Mouse (Mus musculus): ENCODE data around the gene Tnnc1.

Gene Tnnc1

GRCm38 (mm10) chr14:31186656-31187055, 21.5 kb upstream of the Tnnc1 start:
- DNase-seq, result no peak

- DNase-seq, result peak; percentile 17
Measured at GRCm38 (mm10) chr14:31188771-31189181, 19.3 kb upstream of the Tnnc1 start.

- no peak for DNase-seq
Measured at GRCm38 (mm10) chr14:31189348-31189747, 18.8 kb upstream of the Tnnc1 start.

- no peak for DNase-seq
Measured at GRCm38 (mm10) chr14:31191936-31192335, 16.2 kb upstream of the Tnnc1 start.

GRCm38 (mm10) chr14:31193791-31194190, 14.3 kb upstream of the Tnnc1 start:
- DNase-seq, result no peak

- no peak for DNase-seq
Measured at GRCm38 (mm10) chr14:31194441-31194840, 13.7 kb upstream of the Tnnc1 start.

- DNase-seq, result no peak
Measured at GRCm38 (mm10) chr14:31194891-31195513, 13.1 kb upstream of the Tnnc1 start.

GRCm38 (mm10) chr14:31195521-31195920, 12.6 kb upstream of the Tnnc1 start:
- DNase-seq, result no peak

- DNase-seq, result peak; percentile 34
Measured at GRCm38 (mm10) chr14:31195968-31196367, 12.1 kb upstream of the Tnnc1 start.

GRCm38 (mm10) chr14:31197547-31198516, 10.3 kb upstream of the Tnnc1 start:
- DNase-seq, result no peak

GRCm38 (mm10) chr14:31199599-31199998, 8.5 kb upstream of the Tnnc1 start:
- no peak for DNase-seq

- DNase-seq, result no peak
Measured at GRCm38 (mm10) chr14:31200038-31200437, 8.1 kb upstream of the Tnnc1 start.

- no peak for DNase-seq
Measured at GRCm38 (mm10) chr14:31204844-31205243, 3.3 kb upstream of the Tnnc1 start.

GRCm38 (mm10) chr14:31205244-31205561, 2.9 kb upstream of the Tnnc1 start:
- DNase-seq, result peak; percentile 49

- DNase-seq, result peak; percentile 62
Measured at GRCm38 (mm10) chr14:31205562-31206467, 2.3 kb upstream of the Tnnc1 start.

GRCm38 (mm10) chr14:31206472-31206981, 1.6 kb upstream of the Tnnc1 start:
- DNase-seq, result peak; percentile 99

- no peak for DNase-seq
Measured at GRCm38 (mm10) chr14:31207070-31207830, 862 bp upstream of the Tnnc1 start.

GRCm38 (mm10) chr14:31209133-31209557, 1.0 kb downstream of the Tnnc1 start:
- DNase-seq, result no peak

- no peak for DNase-seq
Measured at GRCm38 (mm10) chr14:31211854-31212253, 3.7 kb downstream of the Tnnc1 start.

GRCm38 (mm10) chr14:31212499-31212898, 4.4 kb downstream of the Tnnc1 start:
- no peak for DNase-seq

GRCm38 (mm10) chr14:31213868-31214267, 5.8 kb downstream of the Tnnc1 start:
- DNase-seq, result no peak

GRCm38 (mm10) chr14:31214684-31215083, 6.6 kb downstream of the Tnnc1 start:
- DNase-seq, result no peak

Data from embryo, embryonic 11 days (tissue).